In the genomic region with DNA sequence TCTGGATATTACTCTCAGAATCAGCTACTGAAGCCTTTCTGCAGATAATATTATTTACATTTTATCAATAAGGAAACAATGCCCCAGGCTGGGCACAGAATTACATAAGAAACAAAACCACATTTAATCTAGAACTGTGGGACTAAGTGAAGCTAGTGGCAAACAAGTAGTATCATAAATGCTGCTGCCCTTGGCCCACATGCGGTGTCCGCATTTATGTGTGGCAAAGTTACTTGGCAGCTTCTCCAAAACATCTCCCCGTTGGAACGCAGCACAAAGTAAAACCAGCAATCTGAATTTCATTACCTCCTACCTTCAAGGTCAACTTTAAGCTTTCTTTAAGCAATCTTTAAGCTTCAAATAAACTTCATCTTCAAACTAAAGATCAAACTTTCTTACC, we compare ENCODE assay signal across 20 mouse cellular contexts. TPM values are rescaled to one million over a fixed set of nuclear protein-coding genes. Genes with fewer than 3 reads are reported as not detected.
DNase-seq lines count a peak whose midpoint lies in the region; ATAC-seq and TF ChIP-seq lines count a peak whose summit lies in the region.
"Had no signal": no experiment of that assay in that cellular context is flagged by ENCODE, and none has a peak within 500 bp of the region (broad histone marks: within the 10 kb centered on the region; RNA-seq: fewer than 3 reads in every experiment).

No protein-coding gene starts in this region.

- TF ChIP-seq CTCF in heart, adult 2 months (IDR thresholded peaks at IDR 0.05): no peak
- no peak for TF ChIP-seq CTCF in lung, postnatal 0 days (IDR thresholded peaks at IDR 0.05)
- no peak for TF ChIP-seq CTCF in stomach, postnatal 0 days (IDR thresholded peaks at IDR 0.05; ENCODE audit: low read depth)

- H3K4me1 ChIP-seq in heart, adult 2 months (ENCODE audit: control insufficient read depth, insufficient read depth, low read length): peaks cover 4% of the 10 kb centered on the region
- H3K4me1 ChIP-seq in lung, postnatal 0 days (ENCODE audit: insufficient read depth, low read depth, low read length): peaks cover 10% of the 10 kb centered on the region; the same call in 1 of the 2 replicates
- no peaks in the 10 kb centered on the region for H3K4me1 ChIP-seq in stomach, postnatal 0 days (replicated peaks; ENCODE audit: control insufficient read depth, insufficient read depth)
- H3K4me1 ChIP-seq in limb, embryonic 10.5 days: peaks cover 21% of the 10 kb centered on the region

- 38% methylated on average over 4 of the region's 4 CpGs for WGBS in heart, adult 2 months
- 65% methylated on average over 4 of the region's 4 CpGs for WGBS in lung, postnatal 0 days
- 46% methylated on average over 4 of the region's 4 CpGs for WGBS in stomach, postnatal 0 days
- 85% methylated on average over 4 of the region's 4 CpGs for WGBS in limb, embryonic 10.5 days

- intact Hi-C loops in heart, adult 2 months (cut with DNase I): no loop called here
- intact Hi-C loops in heart, postnatal 25 days (cut with DNase I): loop anchor here (5.0 kb wide), 1 partner anchor 39 kb away; no protein-coding TSS in a partner anchor

- peak overlapping the region; percentile 55 for H3K27ac ChIP-seq in heart, adult 2 months
- H3K27ac ChIP-seq in lung, postnatal 0 days (ENCODE audit: low read length): 0 out of 2 replicates have a peak overlapping the region, but pooled peaks have one; percentile 20
- H3K27ac ChIP-seq in stomach, postnatal 0 days (replicated peaks): no peak overlapping the region
- H3K27ac ChIP-seq in limb, embryonic 10.5 days: no peak overlapping the region
- H3K27ac ChIP-seq: forebrain, embryonic 12.5 days; limb, embryonic 12.5 days; liver, embryonic 13.5 days; lung, embryonic 15.5 days; midbrain, embryonic 10.5 days had no signal

- H3K4me2 ChIP-seq in lung, postnatal 0 days (replicated peaks; ENCODE audit: low read depth, low read length): no peak overlapping the region
- no peak overlapping the region for H3K4me2 ChIP-seq in stomach, postnatal 0 days (replicated peaks; ENCODE audit: low read depth)
- H3K4me2 ChIP-seq: forebrain, embryonic 12.5 days; limb, embryonic 12.5 days; liver, embryonic 13.5 days; lung, embryonic 15.5 days had no signal

- H3K9ac ChIP-seq in heart, adult 2 months (ENCODE audit: low read depth, low read length): no peak overlapping the region
- H3K9ac ChIP-seq in lung, postnatal 0 days (replicated peaks; ENCODE audit: low read depth): no peak overlapping the region
- H3K9ac ChIP-seq in stomach, postnatal 0 days (ENCODE audit: low read length): no peak overlapping the region
- H3K9ac ChIP-seq: forebrain, embryonic 12.5 days; limb, embryonic 12.5 days; liver, embryonic 13.5 days; lung, embryonic 15.5 days had no signal

- peaks cover 12% of the 10 kb centered on the region for H3K36me3 ChIP-seq in heart, adult 2 months (ENCODE audit: control insufficient read depth, insufficient read depth, low read length)
- no peaks in the 10 kb centered on the region for H3K36me3 ChIP-seq in lung, postnatal 0 days (ENCODE audit: insufficient read depth, low read length)
- no peaks in the 10 kb centered on the region for H3K36me3 ChIP-seq in stomach, postnatal 0 days (ENCODE audit: control insufficient read depth, insufficient read depth, low read length)
- H3K36me3 ChIP-seq in limb, embryonic 10.5 days: no peaks in the 10 kb centered on the region
- H3K36me3 ChIP-seq: forebrain, embryonic 12.5 days; limb, embryonic 12.5 days; liver, embryonic 13.5 days; lung, embryonic 15.5 days; midbrain, embryonic 10.5 days had no signal

- no peak overlapping the region for H3K4me3 ChIP-seq in heart, adult 2 months
- no peak overlapping the region for H3K4me3 ChIP-seq in lung, postnatal 0 days (ENCODE audit: low read depth, low read length)
- H3K4me3 ChIP-seq in stomach, postnatal 0 days (ENCODE audit: low read depth, low read length): no peak overlapping the region
- no peak overlapping the region for H3K4me3 ChIP-seq in limb, embryonic 10.5 days
- H3K4me3 ChIP-seq: forebrain, embryonic 12.5 days; limb, embryonic 12.5 days; liver, embryonic 13.5 days; lung, embryonic 15.5 days; midbrain, embryonic 10.5 days had no signal

- no peak for ATAC-seq in lung, postnatal 0 days
- 0 out of 2 replicates have a peak, but pooled peaks have one; percentile 54 for ATAC-seq in stomach, postnatal 0 days (ENCODE audit: low FRiP score, low TSS enrichment)
- ATAC-seq: hindbrain, embryonic 16.5 days; intestine, embryonic 16.5 days had no signal

- no peak for TF ChIP-seq EP300 in heart, adult 2 months (IDR thresholded peaks at IDR 0.05; ENCODE audit: insufficient read depth, low read depth, low read length)
- TF ChIP-seq EP300 in lung, postnatal 0 days (IDR thresholded peaks at IDR 0.05): no peak
- TF ChIP-seq EP300 in stomach, postnatal 0 days (optimal IDR thresholded peaks at IDR 0.05): no peak

- no peak for TF ChIP-seq POLR2A in heart, adult 2 months (IDR thresholded peaks at IDR 0.05; ENCODE audit: insufficient read depth, low read depth, low read length)

- no peaks in the 10 kb centered on the region for H3K79me2 ChIP-seq in heart, adult 2 months (replicated peaks; ENCODE audit: control insufficient read depth, insufficient read depth, low read length)

- no peaks in the 10 kb centered on the region for H3K9me3 ChIP-seq in lung, postnatal 0 days (ENCODE audit: low read length)
- no peaks in the 10 kb centered on the region for H3K9me3 ChIP-seq in stomach, postnatal 0 days (ENCODE audit: control insufficient read depth, low read length)
- H3K9me3 ChIP-seq in limb, embryonic 10.5 days (replicated peaks): no peaks in the 10 kb centered on the region
- H3K9me3 ChIP-seq: forebrain, embryonic 12.5 days; limb, embryonic 12.5 days; liver, embryonic 13.5 days; lung, embryonic 15.5 days; midbrain, embryonic 10.5 days had no signal

- DNase-seq in heart, adult 2 months: peak in 1 of 2 experiments; percentile 12
- no peak for DNase-seq in heart, postnatal 25 days (ENCODE audit: low spot score)
- no peak for DNase-seq in lung, postnatal 0 days (ENCODE audit: low spot score)
- no peak for DNase-seq in lung, postnatal 10 days
- DNase-seq in adrenal gland, postnatal 10 days: peak; percentile 56
- no peak for DNase-seq in stomach, postnatal 0 days (ENCODE audit: low spot score)
- no peak for DNase-seq in limb, embryonic 10.5 days (ENCODE audit: low spot score)
- DNase-seq: B cell, adult 2 months; cerebellum, adult 8-10 months; gastrocnemius, postnatal 10 days; heart, postnatal 14 days; liver, embryonic 13.5 days; right cerebral cortex, postnatal 4 days; thymus, postnatal 25 days had no signal

- H3K27me3 ChIP-seq in heart, adult 2 months (ENCODE audit: control insufficient read depth, insufficient read depth, low read length): no peaks in the 10 kb centered on the region
- H3K27me3 ChIP-seq in lung, postnatal 0 days (replicated peaks; ENCODE audit: insufficient read depth, low read length): no peaks in the 10 kb centered on the region
- no peaks in the 10 kb centered on the region for H3K27me3 ChIP-seq in stomach, postnatal 0 days (ENCODE audit: control insufficient read depth, insufficient read depth, low read length)
- no peaks in the 10 kb centered on the region for H3K27me3 ChIP-seq in limb, embryonic 10.5 days (ENCODE audit: low read depth, poor library complexity, severe bottlenecking)
- H3K27me3 ChIP-seq: forebrain, embryonic 12.5 days; limb, embryonic 12.5 days; liver, embryonic 13.5 days; lung, embryonic 15.5 days had no signal

RNA-seq across cellular contexts. Expression of a gene that starts 25.5 kb away (rescaled TPM):
- 10 to 100 TPM; 64.5 to 70.4 TPM for total RNA-seq in heart, adult 2 months (2021)
- 21.8 and 45.5 TPM in 2 replicates for polyA plus RNA-seq in heart, adult 2 months (2012; rRNA removed)
- 10 to 100 TPM; 60.5 to 65.7 TPM for total RNA-seq in heart, postnatal 25 days (2021)
- polyA plus RNA-seq in lung, postnatal 0 days (2015; fragmentation: Nextera tagmentation; extraction: Ambion mirVana): 16.0 and 17.3 TPM in 2 replicates
- 100 to 1,000 TPM in 1 of 2 experiments, 10 to 100 TPM in 1; 79.6 to 111 TPM for total RNA-seq in adrenal gland, postnatal 10 days (2021)
- 12.5 and 12.9 TPM in 2 replicates for polyA plus RNA-seq in stomach, postnatal 0 days (2015; fragmentation: Nextera tagmentation; extraction: Ambion mirVana)
- 24.5 and 25.4 TPM in 2 replicates for polyA plus RNA-seq in limb, embryonic 10.5 days (2016; fragmentation: Nextera tagmentation; extraction: Ambion mirVana)

RNA-seq across cellular contexts. Expression of a gene that starts 26.2 kb away (rescaled TPM):
- under 1 TPM; 0.57 to 0.89 TPM for total RNA-seq in heart, adult 2 months (2021)
- polyA plus RNA-seq in heart, adult 2 months (2012; rRNA removed): 0.61 and 1.1 TPM in 2 replicates
- total RNA-seq in heart, postnatal 25 days (2021): 1 to 10 TPM in 1 of 2 experiments, under 1 TPM in 1; 0.57 to 1.1 TPM
- polyA plus RNA-seq in lung, postnatal 0 days (2015; fragmentation: Nextera tagmentation; extraction: Ambion mirVana): 5.3 and 5.8 TPM in 2 replicates
- 1 to 10 TPM; 2.1 to 3.3 TPM for total RNA-seq in adrenal gland, postnatal 10 days (2021)
- 4.1 and 5.4 TPM in 2 replicates for polyA plus RNA-seq in stomach, postnatal 0 days (2015; fragmentation: Nextera tagmentation; extraction: Ambion mirVana)
- polyA plus RNA-seq in limb, embryonic 10.5 days (2016; fragmentation: Nextera tagmentation; extraction: Ambion mirVana): 5.0 and 5.7 TPM in 2 replicates

Comparison
In these comparisons a context has a peak if more than half of its experiments do, and no peak if none do; other contexts are left out.
1. H3K27ac ChIP-seq: peak in heart, adult 2 months (single experiment) and lung, postnatal 0 days (single experiment); none in stomach, postnatal 0 days (single experiment) and limb, embryonic 10.5 days (single experiment).